Mouse (Mus musculus) liver, embryonic 12.5 days (tissue): ENCODE measurements around the gene Slc26a8. TPM values are rescaled to one million over a fixed set of nuclear protein-coding genes. Genes with fewer than 3 reads are reported as not detected.

Experiments
- ATAC-seq: fragments of 200-750 bp; cut with Nextera tagmentation; 2 replicates; pipeline ENCODE4 v1.8.0; 2017; ENCODE audit warnings: moderate number of reproducible peaks, mild to moderate bottlenecking, moderate library complexity
- H3K27ac ChIP-seq: fragments of 300-500 bp; sonication (generic); 2 replicates; pipeline ENCODE4 v1.5.1; 2016; ENCODE audit warnings: mild to moderate bottlenecking
- H3K27me3 ChIP-seq: fragments of 300-500 bp; sonication (generic); replicated peaks from 2 replicates; pipeline ENCODE4 v1.6.1; 2016; ENCODE audit warnings: mild to moderate bottlenecking, moderate library complexity
- H3K36me3 ChIP-seq: fragments of 300-500 bp; sonication (generic); 2 replicates; pipeline ENCODE4 v1.6.1; 2016; ENCODE audit warnings: mild to moderate bottlenecking, moderate library complexity
- H3K4me1 ChIP-seq: fragments of 300-500 bp; sonication (generic); 2 replicates; pipeline ENCODE4 v1.6.1; 2016
- H3K4me2 ChIP-seq: fragments of 300-500 bp; sonication (generic); 2 replicates; pipeline ENCODE4 v1.6.1; 2016; ENCODE audit warnings: mild to moderate bottlenecking, moderate library complexity
- H3K4me3 ChIP-seq: fragments of 300-500 bp; sonication (generic); 2 replicates; pipeline ENCODE4 v1.5.1; 2016; ENCODE audit warnings: mild to moderate bottlenecking, moderate library complexity
- H3K9ac ChIP-seq: fragments of 300-500 bp; sonication (generic); 2 replicates; pipeline ENCODE4 v1.6.1; 2016; ENCODE audit warnings: mild to moderate bottlenecking, moderate library complexity
- H3K9me3 ChIP-seq: fragments of 300-500 bp; sonication (generic); replicated peaks from 2 replicates; pipeline ENCODE4 v1.6.1; 2016; ENCODE audit warnings: mild to moderate bottlenecking, moderate library complexity
- WGBS: fragments of 180-500 bp; shearing (Covaris S2); methylation state at CpG from one replicate; pipeline ENCODE4 v1.1.7; 2016; ENCODE audit not compliant: insufficient replicate concordance; 5-methylcytosine and 5-hydroxymethylcytosine counted together
- polyA plus RNA-seq: library from polyadenylated mRNA; unstranded; fragments of >200 nt; fragmentation: Nextera tagmentation; extraction: Ambion mirVana; gene quantifications from 2 replicates; pipeline ENCODE4 v1.2.1, GENCODE M21; 2016

Gene Slc26a8
- polyA plus RNA-seq, 1 experiment from 2014 or later, result 0.48 TPM

DNA sequence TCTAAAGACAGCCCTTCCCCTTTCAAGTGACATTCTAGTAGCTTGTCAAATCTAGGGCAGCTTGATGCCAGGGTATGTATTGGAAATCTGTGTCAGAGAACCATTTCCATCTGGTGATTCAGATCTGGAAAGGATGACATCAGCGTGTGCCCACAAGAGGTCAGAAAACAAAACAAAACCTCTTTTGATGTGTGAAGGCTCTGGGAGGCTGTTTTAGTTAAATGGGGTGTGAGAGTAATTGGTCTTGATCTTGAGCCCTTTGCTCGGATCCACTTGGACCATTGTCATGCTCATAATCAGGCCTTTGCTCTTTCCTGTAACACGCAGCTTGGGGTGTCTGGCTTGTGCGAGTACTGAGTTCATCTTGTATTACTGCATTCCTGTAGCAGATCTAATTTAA is 8.2 kb upstream of the Slc26a8 start:
- H3K9ac ChIP-seq, result no peak overlapping the region
- H3K9me3 ChIP-seq, result no peaks in the 10 kb centered on the region
- no peak overlapping the region for H3K4me2 ChIP-seq
- WGBS, result 57% methylated on average over 4 of the region's 4 CpGs
- H3K27ac ChIP-seq, result no peak overlapping the region
- peaks cover 90% of the 10 kb centered on the region for H3K4me1 ChIP-seq
- H3K27me3 ChIP-seq, result no peaks in the 10 kb centered on the region
- ATAC-seq, result no peak
- no peak overlapping the region for H3K4me3 ChIP-seq
- peaks cover 30% of the 10 kb centered on the region for H3K36me3 ChIP-seq

DNA sequence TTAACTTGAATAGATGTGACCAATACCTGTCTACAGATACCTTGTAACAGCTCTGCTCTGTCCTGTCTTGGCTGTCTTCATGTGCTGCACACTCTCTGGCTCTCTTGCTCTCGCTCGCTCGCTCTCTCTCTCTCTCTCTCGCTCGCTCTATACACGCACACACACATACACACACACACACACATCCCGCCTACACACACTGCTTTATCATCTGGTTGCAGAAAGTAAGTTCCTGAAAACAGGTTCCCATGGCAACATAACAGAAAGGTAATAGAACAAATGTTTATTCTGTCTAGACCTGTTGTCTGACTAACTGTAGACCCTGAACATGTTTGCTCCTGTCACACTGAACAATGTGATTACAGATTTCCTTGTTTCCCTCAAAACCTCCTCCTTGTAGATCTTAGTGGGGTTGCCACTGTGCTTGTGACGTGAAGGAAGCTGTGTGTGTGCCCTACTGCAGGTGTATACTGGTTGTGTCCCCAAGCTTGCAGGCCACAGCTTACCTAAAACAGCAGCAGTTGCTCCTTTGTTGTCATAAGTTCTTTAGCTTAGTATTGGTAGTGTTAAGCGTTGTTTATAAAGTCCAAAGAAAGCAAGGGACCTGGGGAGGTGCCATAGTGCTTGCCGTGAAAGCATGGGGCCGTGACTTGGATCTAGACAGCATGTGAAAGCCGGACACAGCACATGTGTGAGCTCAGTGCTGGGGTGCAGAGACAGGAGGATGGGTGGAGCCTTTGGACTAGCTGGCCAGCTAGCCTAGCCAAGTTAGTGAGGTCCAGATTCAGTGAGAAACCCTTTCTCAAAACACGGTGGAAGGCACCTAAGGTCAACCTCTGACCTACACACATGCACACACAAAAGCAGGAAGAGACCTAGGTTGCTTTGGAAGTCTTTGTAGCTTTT is 7.5 kb upstream of the Slc26a8 start:
- Histone ChIP-seq H3K27me3 (no peaks in the 10 kb centered on the region), H3K9me3 (no peaks in the 10 kb centered on the region), H3K27ac (peak overlapping the region; percentile 45), H3K4me1 (peaks cover 93% of the 10 kb centered on the region), H3K36me3 (peaks cover 30% of the 10 kb centered on the region), H3K4me2 (peak overlapping the region; percentile 45), H3K9ac (peak overlapping the region; percentile 40; the same call in 1 of the 2 replicates), H3K4me3 (no peak overlapping the region)
- WGBS, result 48% methylated on average over 13 of the region's 13 CpGs
- ATAC-seq, result no peak

DNA sequence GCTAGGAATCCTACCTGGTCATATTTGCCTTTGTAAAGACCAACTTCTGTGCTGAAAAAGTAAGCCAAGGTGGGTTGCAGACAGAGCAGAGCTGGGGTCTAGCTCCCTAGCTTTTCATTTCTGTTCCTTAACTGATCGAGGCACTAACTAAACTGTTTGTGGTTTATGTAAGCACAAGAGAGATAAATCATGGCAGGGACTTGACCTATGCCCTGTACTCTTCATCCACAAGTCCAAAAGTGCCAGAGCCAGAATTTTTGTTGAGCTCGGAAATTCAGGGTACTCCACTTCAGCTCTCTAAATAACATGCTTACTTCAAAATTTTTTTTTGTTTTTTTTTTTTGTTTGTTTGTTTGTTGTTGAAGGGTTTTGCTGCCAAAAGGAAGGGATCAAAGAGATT is 6.6 kb upstream of the Slc26a8 start:
- H3K4me2 ChIP-seq, result peak overlapping the region; percentile 45
- H3K4me1 ChIP-seq, result peaks cover 85% of the 10 kb centered on the region
- peaks cover 27% of the 10 kb centered on the region for H3K36me3 ChIP-seq
- peak overlapping the region; percentile 59 for H3K27ac ChIP-seq
- H3K9me3 ChIP-seq, result no peaks in the 10 kb centered on the region
- ATAC-seq, result no peak
- WGBS, result 28% methylated on average over 2 of the region's 2 CpGs
- H3K4me3 ChIP-seq, result no peak overlapping the region
- H3K9ac ChIP-seq, result 0 out of 2 replicates have a peak overlapping the region, but pooled peaks have one; percentile 9
- H3K27me3 ChIP-seq, result no peaks in the 10 kb centered on the region

DNA sequence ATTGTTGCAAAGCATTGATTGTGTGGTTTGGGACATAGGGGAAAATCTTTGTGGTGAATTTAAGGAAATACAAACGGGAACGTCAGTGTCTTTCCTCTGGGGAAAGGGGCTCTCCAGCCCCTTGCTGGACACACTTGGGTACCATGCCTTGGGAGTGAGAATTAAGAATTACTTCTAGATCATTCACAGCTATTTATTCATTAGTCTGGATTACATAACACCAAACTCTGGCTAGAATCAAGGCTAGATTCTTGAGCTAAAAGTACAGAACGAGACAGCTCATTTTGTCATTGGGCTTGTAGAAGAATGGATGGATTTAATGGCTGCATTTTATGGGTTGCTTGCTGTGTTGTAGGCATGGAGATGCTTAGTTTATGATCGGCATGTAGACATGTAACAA is 4.8 kb upstream of the Slc26a8 start:
- no peak overlapping the region for H3K27ac ChIP-seq
- 61% methylated on average over 4 of the region's 4 CpGs for WGBS

DNA sequence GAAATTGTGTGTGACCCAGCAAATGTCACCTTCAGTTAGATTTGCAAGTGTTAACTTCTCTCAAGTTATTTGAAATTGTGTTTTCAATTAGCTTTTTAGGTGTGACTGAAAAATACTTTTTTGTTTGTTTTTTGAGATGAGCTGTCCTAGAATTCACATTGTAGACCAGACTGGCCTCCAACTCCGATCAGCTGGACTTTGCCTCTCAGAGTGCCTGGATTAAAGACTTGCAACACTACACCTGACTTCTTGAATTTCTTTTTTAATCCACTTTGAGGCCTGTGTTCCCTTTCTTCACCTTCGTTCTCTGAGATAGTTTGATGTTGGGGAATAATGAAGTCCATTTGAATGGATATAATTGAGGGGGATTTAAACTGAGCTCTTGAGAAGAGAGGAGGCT is 4.0 kb upstream of the Slc26a8 start:
- WGBS, result 81% methylated on average over 2 of the region's 2 CpGs
- H3K36me3 ChIP-seq, result peaks cover 22% of the 10 kb centered on the region
- H3K4me3 ChIP-seq, result peak overlapping the region; percentile 95; the same call in 1 of the 2 replicates
- ATAC-seq, result no peak
- H3K27ac ChIP-seq, result no peak overlapping the region; the same call in 1 of the 2 replicates
- H3K4me1 ChIP-seq, result peaks cover 77% of the 10 kb centered on the region
- no peak overlapping the region for H3K9ac ChIP-seq
- H3K27me3 ChIP-seq, result no peaks in the 10 kb centered on the region
- H3K9me3 ChIP-seq, result no peaks in the 10 kb centered on the region
- H3K4me2 ChIP-seq, result peak overlapping the region; percentile 79

More for the DNA sequence above, 4.8 kb upstream of the Slc26a8 start:
- peaks cover 22% of the 10 kb centered on the region for H3K36me3 ChIP-seq
- ATAC-seq, result no peak
- H3K4me2 ChIP-seq, result no peak overlapping the region
- H3K4me3 ChIP-seq, result no peak overlapping the region
- H3K9me3 ChIP-seq, result no peaks in the 10 kb centered on the region
- peaks cover 77% of the 10 kb centered on the region for H3K4me1 ChIP-seq
- H3K9ac ChIP-seq, result no peak overlapping the region
- no peaks in the 10 kb centered on the region for H3K27me3 ChIP-seq

DNA sequence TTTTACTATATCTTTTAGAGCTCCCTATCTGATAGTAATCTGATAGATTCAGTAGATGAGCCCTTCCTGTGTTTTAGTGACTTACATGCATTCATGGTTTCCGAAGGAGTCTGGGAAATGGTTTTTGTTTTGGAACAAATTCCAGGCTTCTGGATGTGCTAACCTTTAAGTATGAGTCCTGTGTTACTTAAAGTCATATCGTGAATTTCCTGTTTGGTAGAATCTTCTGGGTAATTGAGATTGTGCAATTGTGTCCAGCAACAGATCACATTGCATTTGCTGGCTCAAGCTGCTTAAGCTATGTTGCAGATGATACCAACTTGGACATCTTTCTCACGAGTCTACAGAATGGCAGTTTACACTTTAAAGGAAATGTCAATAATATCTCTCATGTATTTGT is 3.1 kb upstream of the Slc26a8 start:
- Histone ChIP-seq H3K9me3 (no peaks in the 10 kb centered on the region), H3K27ac (peak overlapping the region; percentile 95), H3K9ac (peak overlapping the region; percentile 98), H3K4me3 (peak overlapping the region; percentile 95), H3K4me1 (peaks cover 68% of the 10 kb centered on the region), H3K4me2 (peak overlapping the region; percentile 79), H3K36me3 (peaks cover 19% of the 10 kb centered on the region), H3K27me3 (no peaks in the 10 kb centered on the region)
- 15% methylated on average over 3 of the region's 3 CpGs for WGBS
- ATAC-seq, result no peak

DNA sequence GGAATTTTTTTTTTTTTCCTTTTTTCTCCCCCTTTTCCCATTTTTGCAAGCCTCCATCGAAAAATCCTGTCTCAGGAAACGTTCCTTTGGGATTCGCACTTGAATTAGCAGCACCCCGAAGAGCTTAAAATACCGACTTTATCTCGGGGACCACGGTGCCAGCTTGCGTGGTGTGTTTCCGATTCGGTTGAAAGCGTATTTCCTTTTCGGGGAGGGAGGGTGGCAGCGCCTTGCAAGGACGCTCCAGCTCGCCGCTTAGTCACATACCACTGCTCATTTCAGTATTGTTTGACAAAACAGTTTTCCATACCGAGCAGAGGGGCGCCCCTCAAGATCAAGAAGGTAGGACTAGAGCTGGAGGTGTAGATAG is 2.3 kb upstream of the Slc26a8 start:
- H3K4me1 ChIP-seq, result peaks cover 61% of the 10 kb centered on the region
- ATAC-seq, result 0 out of 2 replicates have a peak, but pooled peaks have one; percentile 23
- WGBS, result under 1% methylated on average over 18 of the region's 18 CpGs

DNA sequence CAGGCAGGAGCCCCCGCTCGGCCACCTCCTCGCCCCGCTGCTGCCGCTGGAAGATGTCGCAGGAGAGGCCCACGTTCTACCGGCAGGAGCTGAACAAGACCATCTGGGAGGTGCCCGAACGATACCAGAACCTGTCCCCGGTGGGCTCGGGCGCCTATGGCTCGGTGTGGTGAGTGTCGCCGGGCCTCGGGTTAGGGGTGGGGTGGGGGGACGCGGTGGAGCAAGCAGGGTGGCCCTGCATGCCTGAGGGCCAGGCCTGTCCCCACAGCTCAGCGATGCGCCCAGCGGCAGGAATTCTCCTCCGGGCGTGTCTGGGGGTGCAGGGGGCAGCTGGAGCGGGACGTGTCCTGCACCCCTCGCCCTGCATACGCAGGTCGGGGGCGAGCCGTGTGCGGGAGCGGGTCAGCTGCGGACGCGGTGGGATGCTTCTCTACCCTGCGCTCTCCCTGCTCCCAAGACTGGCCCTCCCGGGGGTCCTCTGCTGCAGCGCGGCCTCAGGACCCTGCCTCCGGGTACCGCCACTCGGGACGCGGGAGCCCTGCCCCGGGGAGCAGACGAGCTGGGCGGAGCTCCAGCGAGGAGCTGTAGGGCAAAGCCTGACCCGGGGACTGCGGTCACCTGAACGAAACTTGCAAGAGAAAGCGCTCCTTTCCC is 1.8 kb upstream of the Slc26a8 start:
- H3K4me2 ChIP-seq, result peak overlapping the region; percentile 79
- under 1% methylated on average over 53 of the region's 53 CpGs for WGBS
- H3K27ac ChIP-seq, result peak overlapping the region; percentile 95
- ATAC-seq, result peak; percentile 56
- H3K4me1 ChIP-seq, result peaks cover 60% of the 10 kb centered on the region
- peaks cover 19% of the 10 kb centered on the region for H3K36me3 ChIP-seq
- no peaks in the 10 kb centered on the region for H3K27me3 ChIP-seq
- H3K9me3 ChIP-seq, result no peaks in the 10 kb centered on the region
- peak overlapping the region; percentile 95 for H3K4me3 ChIP-seq
- H3K9ac ChIP-seq, result peak overlapping the region; percentile 98

More for the DNA sequence above, 2.3 kb upstream of the Slc26a8 start:
- Histone ChIP-seq H3K27me3 (no peaks in the 10 kb centered on the region), H3K9ac (peak overlapping the region; percentile 98), H3K4me3 (peak overlapping the region; percentile 95), H3K4me2 (peak overlapping the region; percentile 79), H3K36me3 (peaks cover 19% of the 10 kb centered on the region), H3K9me3 (no peaks in the 10 kb centered on the region), H3K27ac (peak overlapping the region; percentile 95)

DNA sequence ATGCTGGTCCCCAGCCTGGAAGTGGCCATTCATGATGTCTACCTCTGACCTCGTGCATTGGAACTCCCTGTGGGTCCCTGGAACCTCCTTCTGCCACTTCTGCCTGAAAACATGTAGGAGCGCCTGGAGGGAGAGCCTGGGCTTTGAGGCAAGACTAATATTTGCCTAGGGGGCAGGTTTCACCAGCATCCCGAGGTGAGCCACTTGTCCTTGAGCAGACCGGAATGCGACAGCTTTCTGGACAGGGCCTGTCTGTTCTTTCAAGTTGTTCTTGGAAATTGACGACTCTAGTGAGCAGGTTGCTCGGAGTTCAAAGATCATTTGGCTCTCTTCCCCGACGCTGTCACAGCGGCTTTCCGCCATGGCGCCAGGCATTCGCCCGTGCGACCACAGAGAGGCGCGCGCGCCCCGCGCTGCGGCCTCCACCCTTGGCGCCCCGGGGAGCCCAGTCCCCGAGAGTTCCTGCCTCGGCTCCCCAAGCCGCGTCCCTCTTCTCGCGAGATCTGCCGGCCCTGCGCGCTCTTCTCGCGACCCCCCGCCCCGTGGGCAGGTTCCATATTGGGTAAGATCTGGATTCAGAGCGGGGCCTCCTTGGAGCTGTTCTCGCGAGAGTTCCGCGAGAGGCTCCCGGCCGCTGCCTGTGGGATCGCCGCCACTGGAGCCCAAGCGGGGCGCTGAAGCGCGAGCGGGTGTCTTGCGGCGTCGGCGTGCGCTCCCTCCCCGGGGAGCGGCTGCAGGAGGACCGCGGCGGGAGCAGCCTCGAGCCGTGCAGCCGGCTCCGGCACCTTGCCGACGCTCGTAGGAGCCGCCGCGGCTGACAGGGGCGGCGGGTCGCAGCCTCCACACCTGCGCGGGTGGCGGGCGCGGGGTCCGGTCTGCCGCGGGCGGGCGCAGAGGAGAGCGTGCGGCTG is 998 bp upstream of the Slc26a8 start, which contains the start of gene Mapk14:
Mapk14 (plus strand) TSS at position 554 of the 911 bp plus-strand sequence.
- ATAC-seq, result peak; percentile 92
- WGBS, result under 1% methylated on average over 86 of the region's 86 CpGs
- H3K27ac ChIP-seq, result peak within 1 kb of the TSS; percentile 95

DNA sequence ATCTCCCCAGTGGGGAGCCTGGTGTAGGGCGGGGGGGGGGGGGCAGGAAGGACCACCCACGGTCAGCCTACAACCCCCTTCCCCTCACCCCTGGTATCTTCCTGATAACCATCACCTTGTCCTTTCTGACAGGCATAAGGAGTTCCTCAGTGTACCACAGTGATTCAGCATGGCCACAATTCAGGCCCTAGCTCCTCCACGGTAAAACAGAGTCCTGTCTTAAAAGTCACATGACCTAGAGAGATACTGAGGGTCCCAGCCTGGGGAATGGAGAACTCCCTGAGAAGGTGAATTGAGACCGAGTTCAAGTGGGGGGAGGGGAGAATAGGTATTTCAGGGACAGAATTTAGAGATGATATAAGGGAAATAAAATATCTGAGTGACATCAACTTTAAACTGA is 2.7 kb downstream of the Slc26a8 start:
- Histone ChIP-seq H3K36me3 (no peaks in the 10 kb centered on the region), H3K4me3 (no peak overlapping the region), H3K9ac (no peak overlapping the region), H3K27me3 (no peaks in the 10 kb centered on the region), H3K4me2 (no peak overlapping the region), H3K9me3 (no peaks in the 10 kb centered on the region), H3K27ac (no peak overlapping the region), H3K4me1 (peaks cover 23% of the 10 kb centered on the region)
- no peak for ATAC-seq
- WGBS, result 15% methylated on average over 4 of the region's 4 CpGs

More for the DNA sequence above, 998 bp upstream of the Slc26a8 start, which contains the start of gene Mapk14:
- Histone ChIP-seq H3K4me1 (peaks cover 54% of the 10 kb centered on the region), H3K4me3 (peak within 1 kb of the TSS; percentile 95), H3K9me3 (no peaks in the 10 kb centered on the region), H3K36me3 (peaks cover 17% of the 10 kb centered on the region), H3K4me2 (peak within 1 kb of the TSS; percentile 79), H3K9ac (peak within 1 kb of the TSS; percentile 98), H3K27me3 (no peaks in the 10 kb centered on the region)

DNA sequence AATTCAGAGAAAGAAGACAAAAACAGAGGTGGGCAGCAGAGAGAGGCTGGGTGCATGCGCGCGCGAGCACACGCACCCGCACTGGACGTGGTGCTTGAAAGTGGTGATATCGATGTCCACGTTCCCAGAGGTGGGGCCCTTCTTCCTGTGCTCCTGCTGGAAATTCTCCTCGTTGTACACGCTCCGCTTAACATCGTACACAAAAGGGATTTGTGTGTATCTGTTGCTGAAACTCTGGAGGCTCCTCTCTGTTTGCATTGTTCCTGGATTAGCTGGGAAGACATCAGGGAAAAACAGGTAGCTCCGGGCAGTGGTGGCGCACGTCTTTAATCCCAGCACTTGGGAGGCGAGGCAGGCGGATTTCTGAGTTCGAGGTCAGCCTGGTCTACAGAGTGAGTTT is 5.4 kb downstream of the Slc26a8 start:
- Histone ChIP-seq H3K4me2 (no peak overlapping the region), H3K9ac (no peak overlapping the region), H3K4me1 (peaks cover 13% of the 10 kb centered on the region), H3K4me3 (no peak overlapping the region), H3K36me3 (no peaks in the 10 kb centered on the region), H3K27me3 (no peaks in the 10 kb centered on the region), H3K9me3 (no peaks in the 10 kb centered on the region), H3K27ac (no peak overlapping the region)
- ATAC-seq, result no peak
- WGBS, result 86% methylated on average over 19 of the region's 19 CpGs
